Mouse (Mus musculus) forebrain, embryonic 15.5 days (tissue): ENCODE results near the gene Acsl4. TPM values are rescaled to one million over a fixed set of nuclear protein-coding genes. Genes with fewer than 3 reads are reported as not detected.
A peak's percentile ranks its signal among the peaks of the same experiment; 100 is the strongest.

Source experiments
- ATAC-seq: fragments of 200-750 bp; cut with Nextera tagmentation; replicated peaks from 2 replicates; pipeline ENCODE4 v1.8.0; 2017; ENCODE audit warnings: mild to moderate bottlenecking, moderate TSS enrichment, moderate library complexity
- H3K27ac ChIP-seq: fragments of 300-500 bp; sonication (generic); replicated peaks from 2 replicates; pipeline ENCODE4 v1.5.1; 2015; ENCODE audit warnings: mild to moderate bottlenecking, inconsistent platforms
- H3K27me3 ChIP-seq: fragments of 300-500 bp; sonication (generic); 2 replicates; pipeline ENCODE4 v1.6.1; 2015; ENCODE audit warnings: inconsistent platforms
- H3K36me3 ChIP-seq: fragments of 300-500 bp; sonication (generic); 2 replicates; pipeline ENCODE4 v1.6.1; 2015; ENCODE audit warnings: mild to moderate bottlenecking, inconsistent platforms
- H3K4me1 ChIP-seq: fragments of 300-500 bp; sonication (generic); 2 replicates; pipeline ENCODE4 v1.6.1; 2015; ENCODE audit warnings: inconsistent platforms
- H3K4me2 ChIP-seq: fragments of 300-500 bp; sonication (generic); replicated peaks from 2 replicates; pipeline ENCODE4 v1.6.1; 2015; ENCODE audit warnings: mild to moderate bottlenecking, inconsistent platforms
- H3K4me3 ChIP-seq: fragments of 300-500 bp; sonication (generic); 2 replicates; pipeline ENCODE4 v1.5.1; 2015; ENCODE audit warnings: mild to moderate bottlenecking, inconsistent platforms
- H3K9ac ChIP-seq: fragments of 300-500 bp; sonication (generic); replicated peaks from 2 replicates; pipeline ENCODE4 v1.6.1; 2015; ENCODE audit warnings: mild to moderate bottlenecking, inconsistent platforms
- H3K9me3 ChIP-seq: fragments of 300-500 bp; sonication (generic); 2 replicates; pipeline ENCODE4 v1.6.1; 2016; ENCODE audit warnings: inconsistent platforms
- WGBS: fragments of 180-500 bp; shearing (Covaris S2); methylation state at CpG from one replicate; pipeline ENCODE4 v1.1.7; 2015; ENCODE audit warnings: mixed read lengths; 5-methylcytosine and 5-hydroxymethylcytosine counted together
- polyA plus RNA-seq: library from polyadenylated mRNA; unstranded; fragments of >200 nt; fragmentation: Nextera tagmentation; extraction: Ambion mirVana; gene quantifications from 2 replicates; pipeline ENCODE4 v1.2.1, GENCODE M21; 2015

The Acsl4 gene
- polyA plus RNA-seq, result 11.3 and 11.9 TPM in 2 replicates

- H3K27ac ChIP-seq, result peak within 1 kb of the TSS; percentile 84
- H3K9ac ChIP-seq, result peak within 1 kb of the TSS; percentile 60
- H3K36me3 ChIP-seq, result no peaks in the 10 kb centered on the region
- ATAC-seq, result peak; percentile 99
- no peaks in the 10 kb centered on the region for H3K27me3 ChIP-seq
- H3K4me3 ChIP-seq, result peak within 1 kb of the TSS; percentile 64
- H3K9me3 ChIP-seq, result no peaks in the 10 kb centered on the region
- WGBS, result 28% methylated on average over 42 of the region's 59 CpGs
- H3K4me1 ChIP-seq, result peaks cover 7% of the 10 kb centered on the region; the same call in 1 of the 2 replicates
- H3K4me2 ChIP-seq, result peak within 1 kb of the TSS; percentile 50
Observed at GRCm38 (mm10) chrX:142390247-142390908, at the start of gene Acsl4. Gene Acsl4, minus strand, starts transcription at chrX:142390535.

GRCm38 (mm10) chrX:142437971-142438504 is 47.7 kb upstream of the Acsl4 start:
- no peaks in the 10 kb centered on the region for H3K4me1 ChIP-seq
- no peaks in the 10 kb centered on the region for H3K9me3 ChIP-seq
- ATAC-seq, result no peak
- H3K4me2 ChIP-seq, result no peak overlapping the region
- H3K9ac ChIP-seq, result no peak overlapping the region
- H3K27me3 ChIP-seq, result no peaks in the 10 kb centered on the region
- WGBS, result 43% methylated on average over 4 of the region's 4 CpGs
- H3K36me3 ChIP-seq, result no peaks in the 10 kb centered on the region
- H3K27ac ChIP-seq, result no peak overlapping the region
- no peak overlapping the region for H3K4me3 ChIP-seq

DNA sequence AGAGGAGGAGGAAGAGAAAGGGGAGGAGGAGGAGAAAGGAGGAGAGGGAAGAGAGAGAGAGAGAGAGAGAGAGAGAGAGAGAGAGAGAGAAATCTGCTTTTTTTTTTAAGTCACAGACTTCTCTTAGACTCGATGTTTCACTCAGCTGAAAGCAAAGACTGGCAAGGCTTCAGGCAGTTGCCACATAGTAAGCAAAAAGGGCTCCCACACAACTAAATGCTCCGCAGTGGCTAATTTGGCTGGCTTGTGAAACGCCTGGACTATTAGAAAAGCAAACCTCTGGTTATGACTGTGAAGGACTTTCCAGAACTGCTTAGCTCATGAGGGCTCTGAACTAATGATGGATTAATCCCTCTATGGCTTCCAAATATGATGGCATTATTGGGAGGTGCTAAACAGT is 42.5 kb upstream of the Acsl4 start:
- no peak overlapping the region for H3K4me2 ChIP-seq
- 68% methylated on average over 3 of the region's 3 CpGs for WGBS
- H3K27me3 ChIP-seq, result no peaks in the 10 kb centered on the region
- no peaks in the 10 kb centered on the region for H3K4me1 ChIP-seq
- no peaks in the 10 kb centered on the region for H3K9me3 ChIP-seq
- no peak for ATAC-seq
- no peak overlapping the region for H3K4me3 ChIP-seq
- H3K9ac ChIP-seq, result no peak overlapping the region
- H3K27ac ChIP-seq, result no peak overlapping the region
- no peaks in the 10 kb centered on the region for H3K36me3 ChIP-seq

GRCm38 (mm10) chrX:142427111-142427510 is 36.8 kb upstream of the Acsl4 start:
- Histone ChIP-seq H3K4me2 (no peak overlapping the region), H3K27me3 (no peaks in the 10 kb centered on the region), H3K27ac (no peak overlapping the region), H3K4me3 (no peak overlapping the region), H3K4me1 (no peaks in the 10 kb centered on the region), H3K36me3 (no peaks in the 10 kb centered on the region), H3K9me3 (no peaks in the 10 kb centered on the region), H3K9ac (no peak overlapping the region)
- 61% methylated on average over 4 of the region's 4 CpGs for WGBS
- no peak for ATAC-seq

- H3K4me3 ChIP-seq, result no peak overlapping the region
- H3K4me2 ChIP-seq, result no peak overlapping the region
- no peaks in the 10 kb centered on the region for H3K4me1 ChIP-seq
- H3K9me3 ChIP-seq, result no peaks in the 10 kb centered on the region
- H3K27ac ChIP-seq, result no peak overlapping the region
- 84% methylated on average over 4 of the region's 4 CpGs for WGBS
- H3K36me3 ChIP-seq, result no peaks in the 10 kb centered on the region
- H3K9ac ChIP-seq, result no peak overlapping the region
- no peaks in the 10 kb centered on the region for H3K27me3 ChIP-seq
- no peak for ATAC-seq
Observed at GRCm38 (mm10) chrX:142426628-142427027, 36.3 kb upstream of the Acsl4 start.

DNA sequence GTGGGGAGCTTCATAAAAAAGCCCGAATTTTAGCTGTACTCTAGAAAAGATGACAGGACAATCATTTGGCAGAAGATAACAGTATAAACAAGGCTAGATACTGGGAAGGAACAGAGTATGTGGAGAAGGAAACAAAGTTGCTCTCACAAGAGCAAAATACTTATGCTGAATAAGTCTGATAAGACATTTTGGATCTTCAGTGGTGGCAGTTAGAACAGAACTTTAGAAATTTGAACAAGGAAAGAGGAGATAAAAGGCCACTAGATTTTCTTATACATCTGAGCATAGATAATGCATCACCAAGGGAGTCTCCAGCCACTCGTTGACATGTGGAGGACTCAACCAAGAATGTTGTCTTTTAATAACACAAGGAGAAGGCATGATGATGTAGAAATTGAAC is 23.5 kb upstream of the Acsl4 start:
- H3K9me3 ChIP-seq, result no peaks in the 10 kb centered on the region
- no peaks in the 10 kb centered on the region for H3K27me3 ChIP-seq
- H3K4me1 ChIP-seq, result no peaks in the 10 kb centered on the region
- H3K27ac ChIP-seq, result no peak overlapping the region
- no peak for ATAC-seq
- H3K9ac ChIP-seq, result no peak overlapping the region
- WGBS, result 72% methylated on average over 2 of the region's 2 CpGs
- no peaks in the 10 kb centered on the region for H3K36me3 ChIP-seq
- no peak overlapping the region for H3K4me3 ChIP-seq
- H3K4me2 ChIP-seq, result no peak overlapping the region

DNA sequence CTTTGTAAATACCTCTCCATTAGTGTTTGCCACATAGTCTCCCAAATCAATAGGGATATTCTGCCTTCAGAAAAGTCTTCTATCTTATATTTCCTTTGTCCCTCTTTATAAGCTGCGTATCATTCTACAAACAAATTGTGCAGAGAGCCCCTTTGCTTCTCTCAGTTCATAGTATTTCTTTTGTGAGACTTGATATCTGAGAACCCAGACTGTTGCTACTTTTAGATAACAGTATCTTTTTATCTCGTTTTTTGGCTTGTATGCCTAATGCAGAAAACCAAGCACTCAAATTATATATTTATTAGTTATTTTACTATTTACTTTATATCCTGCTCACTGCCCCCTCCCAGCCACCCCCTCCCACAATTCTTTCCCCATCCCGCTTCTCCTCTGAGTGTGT is 19.7 kb upstream of the Acsl4 start:
- Histone ChIP-seq H3K4me1 (no peaks in the 10 kb centered on the region), H3K4me3 (no peak overlapping the region), H3K27me3 (no peaks in the 10 kb centered on the region), H3K36me3 (no peaks in the 10 kb centered on the region), H3K9ac (no peak overlapping the region), H3K9me3 (no peaks in the 10 kb centered on the region), H3K4me2 (no peak overlapping the region), H3K27ac (no peak overlapping the region)
- no peak for ATAC-seq
- 84% methylated on average over 3 of the region's 3 CpGs for WGBS

- no peak overlapping the region for H3K27ac ChIP-seq
- no peak overlapping the region for H3K4me2 ChIP-seq
- 95% methylated on average over 3 of the region's 3 CpGs for WGBS
- no peaks in the 10 kb centered on the region for H3K4me1 ChIP-seq
- H3K27me3 ChIP-seq, result no peaks in the 10 kb centered on the region
- H3K9me3 ChIP-seq, result no peaks in the 10 kb centered on the region
- no peaks in the 10 kb centered on the region for H3K36me3 ChIP-seq
- no peak for ATAC-seq
- no peak overlapping the region for H3K9ac ChIP-seq
- no peak overlapping the region for H3K4me3 ChIP-seq
Observed at GRCm38 (mm10) chrX:142409338-142409737, 19.0 kb upstream of the Acsl4 start.

DNA sequence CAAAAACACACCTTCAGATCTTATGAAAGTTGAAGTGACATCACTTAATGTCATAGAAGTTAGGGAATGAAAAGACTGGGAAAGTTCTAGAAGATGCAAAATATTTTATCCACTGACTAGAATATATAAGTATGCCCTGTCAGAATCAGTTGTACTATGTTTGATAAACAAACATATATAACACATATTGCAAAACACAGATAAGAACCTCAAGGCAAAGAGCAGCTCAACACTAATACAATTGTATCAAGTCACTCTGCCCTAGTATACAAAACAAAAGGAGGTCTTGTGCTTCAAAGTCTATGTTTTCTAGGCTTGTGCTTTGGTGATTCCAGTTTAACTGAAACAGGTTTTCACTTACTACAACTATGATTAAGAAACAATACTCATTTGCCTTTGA is 12.8 kb upstream of the Acsl4 start:
- H3K4me2 ChIP-seq, result no peak overlapping the region
- no peaks in the 10 kb centered on the region for H3K36me3 ChIP-seq
- H3K27me3 ChIP-seq, result no peaks in the 10 kb centered on the region
- ATAC-seq, result no peak
- no peak overlapping the region for H3K4me3 ChIP-seq
- H3K9me3 ChIP-seq, result no peaks in the 10 kb centered on the region
- no peak overlapping the region for H3K27ac ChIP-seq
- H3K9ac ChIP-seq, result no peak overlapping the region
- H3K4me1 ChIP-seq, result no peaks in the 10 kb centered on the region

DNA sequence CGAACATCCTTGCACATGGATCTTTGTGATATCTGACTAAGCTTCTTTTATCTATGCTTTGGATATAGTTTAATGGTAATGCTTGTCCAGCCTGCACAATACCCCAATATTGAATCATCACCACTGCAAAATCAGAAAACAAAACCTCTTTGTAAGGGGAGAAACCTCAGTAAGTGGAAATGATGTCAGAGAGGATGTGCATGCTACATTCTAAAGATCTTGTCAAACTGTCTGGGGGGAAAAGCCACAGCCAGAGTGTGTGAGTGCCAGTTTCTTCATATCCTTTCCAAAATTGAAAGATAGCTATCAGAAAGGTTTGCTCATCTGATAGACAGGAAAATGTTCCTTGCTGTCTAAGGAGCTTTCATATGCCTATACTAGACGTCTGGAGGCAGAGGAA is 8.3 kb upstream of the Acsl4 start:
- Histone ChIP-seq H3K4me1 (no peaks in the 10 kb centered on the region), H3K27me3 (no peaks in the 10 kb centered on the region), H3K27ac (no peak overlapping the region), H3K9me3 (no peaks in the 10 kb centered on the region), H3K36me3 (no peaks in the 10 kb centered on the region), H3K9ac (no peak overlapping the region), H3K4me3 (no peak overlapping the region), H3K4me2 (no peak overlapping the region)
- no peak for ATAC-seq
- WGBS, result 60% methylated on average over 2 of the region's 2 CpGs

DNA sequence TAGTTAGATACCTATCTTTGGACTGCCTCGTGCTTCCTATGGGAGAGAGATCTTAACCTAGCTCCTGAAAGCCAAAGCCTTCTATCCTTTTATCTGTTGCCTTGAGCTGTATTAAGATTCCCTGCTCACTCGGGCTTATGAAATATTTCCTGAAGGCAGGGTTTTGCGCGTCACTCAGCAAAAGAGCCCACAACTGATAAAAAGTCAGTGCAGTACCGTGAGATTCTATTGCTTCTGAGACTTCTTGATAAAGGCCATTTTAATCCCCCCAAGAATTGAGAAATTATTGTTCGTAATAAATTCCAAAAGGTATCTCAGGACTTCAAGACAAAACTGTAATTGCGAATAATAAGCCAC is 552 bp upstream of the Acsl4 start:
- no peaks in the 10 kb centered on the region for H3K9me3 ChIP-seq
- H3K27me3 ChIP-seq, result no peaks in the 10 kb centered on the region
- H3K9ac ChIP-seq, result peak overlapping the region; percentile 60
- peak overlapping the region; percentile 50 for H3K4me2 ChIP-seq
- H3K4me1 ChIP-seq, result peaks cover 7% of the 10 kb centered on the region; the same call in 1 of the 2 replicates
- H3K27ac ChIP-seq, result peak overlapping the region; percentile 84
- no peak; the same call in 1 of the 2 replicates for ATAC-seq
- 43% methylated on average over 7 of the region's 7 CpGs for WGBS
- peak overlapping the region; percentile 64 for H3K4me3 ChIP-seq
- H3K36me3 ChIP-seq, result no peaks in the 10 kb centered on the region

- H3K27me3 ChIP-seq, result no peaks in the 10 kb centered on the region
- peak overlapping the region; percentile 60 for H3K9ac ChIP-seq
- peak overlapping the region; percentile 84 for H3K27ac ChIP-seq
- H3K4me2 ChIP-seq, result peak overlapping the region; percentile 50
- ATAC-seq, result peak; percentile 57; the same call in 1 of the 2 replicates
- peaks cover 7% of the 10 kb centered on the region; the same call in 1 of the 2 replicates for H3K4me1 ChIP-seq
- H3K9me3 ChIP-seq, result no peaks in the 10 kb centered on the region
- H3K4me3 ChIP-seq, result peak overlapping the region; percentile 64
- 18% methylated on average over 22 of the region's 22 CpGs for WGBS
- H3K36me3 ChIP-seq, result no peaks in the 10 kb centered on the region
Observed at GRCm38 (mm10) chrX:142389581-142390159, 665 bp downstream of the Acsl4 start.
